Mouse (Mus musculus) forebrain, embryonic 15.5 days (tissue): ENCODE measurements around the gene Lzts2. TPM values are rescaled to one million over a fixed set of nuclear protein-coding genes. Genes with fewer than 3 reads are reported as not detected.
A peak's percentile ranks its signal among the peaks of the same experiment; 100 is the strongest.

Experiments used
- ATAC-seq: fragments of 200-750 bp; cut with Nextera tagmentation; replicated peaks from 2 replicates; pipeline ENCODE4 v1.8.0; 2017; ENCODE audit warnings: mild to moderate bottlenecking, moderate TSS enrichment, moderate library complexity
- H3K27ac ChIP-seq: fragments of 300-500 bp; sonication (generic); replicated peaks from 2 replicates; pipeline ENCODE4 v1.5.1; 2015; ENCODE audit warnings: mild to moderate bottlenecking, inconsistent platforms
- H3K27me3 ChIP-seq: fragments of 300-500 bp; sonication (generic); 2 replicates; pipeline ENCODE4 v1.6.1; 2015; ENCODE audit warnings: inconsistent platforms
- H3K36me3 ChIP-seq: fragments of 300-500 bp; sonication (generic); 2 replicates; pipeline ENCODE4 v1.6.1; 2015; ENCODE audit warnings: mild to moderate bottlenecking, inconsistent platforms
- H3K4me1 ChIP-seq: fragments of 300-500 bp; sonication (generic); 2 replicates; pipeline ENCODE4 v1.6.1; 2015; ENCODE audit warnings: inconsistent platforms
- H3K4me2 ChIP-seq: fragments of 300-500 bp; sonication (generic); replicated peaks from 2 replicates; pipeline ENCODE4 v1.6.1; 2015; ENCODE audit warnings: mild to moderate bottlenecking, inconsistent platforms
- H3K4me3 ChIP-seq: fragments of 300-500 bp; sonication (generic); 2 replicates; pipeline ENCODE4 v1.5.1; 2015; ENCODE audit warnings: mild to moderate bottlenecking, inconsistent platforms
- H3K9ac ChIP-seq: fragments of 300-500 bp; sonication (generic); replicated peaks from 2 replicates; pipeline ENCODE4 v1.6.1; 2015; ENCODE audit warnings: mild to moderate bottlenecking, inconsistent platforms
- H3K9me3 ChIP-seq: fragments of 300-500 bp; sonication (generic); 2 replicates; pipeline ENCODE4 v1.6.1; 2016; ENCODE audit warnings: inconsistent platforms
- WGBS: fragments of 180-500 bp; shearing (Covaris S2); methylation state at CpG from one replicate; pipeline ENCODE4 v1.1.7; 2015; ENCODE audit warnings: mixed read lengths; 5-methylcytosine and 5-hydroxymethylcytosine counted together
- polyA plus RNA-seq: library from polyadenylated mRNA; unstranded; fragments of >200 nt; fragmentation: Nextera tagmentation; extraction: Ambion mirVana; gene quantifications from 2 replicates; pipeline ENCODE4 v1.2.1, GENCODE M21; 2015

The Lzts2 gene
- polyA plus RNA-seq, 1 experiment from 2014 or later: 25.7 TPM

DNA sequence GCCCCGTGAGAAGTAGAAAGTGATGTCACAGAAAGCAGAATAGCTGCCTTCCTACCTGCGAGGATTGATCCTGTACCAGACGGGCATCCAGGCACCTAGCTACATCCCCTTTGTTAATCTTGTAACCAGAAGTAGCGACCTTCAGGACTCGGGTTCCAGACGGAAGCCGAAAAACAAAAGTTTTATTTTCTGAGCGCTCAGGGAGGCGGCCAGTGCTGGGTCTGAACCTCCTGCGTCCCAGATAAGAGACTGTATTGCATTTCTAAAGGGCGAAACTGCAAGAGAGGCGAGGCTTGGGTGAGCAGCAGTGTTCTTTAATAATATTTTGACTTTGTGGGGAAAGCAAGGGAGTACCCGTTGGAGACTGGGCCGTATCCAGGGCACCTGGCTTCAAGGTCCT is 44.6 kb downstream of the Lzts2 start:
- peak overlapping the region; percentile 53 for H3K4me3 ChIP-seq
- WGBS: 1% methylated on average over 14 of the region's 14 CpGs
- peaks cover 12% of the 10 kb centered on the region for H3K36me3 ChIP-seq
- H3K9me3 ChIP-seq: no peaks in the 10 kb centered on the region
- H3K4me1 ChIP-seq: peaks cover 24% of the 10 kb centered on the region
- peak overlapping the region; percentile 99 for H3K27ac ChIP-seq
- H3K27me3 ChIP-seq: 0 out of 2 replicates have a peak, but pooled peaks cover under 1% of the 10 kb centered on the region
- 0 out of 2 replicates have a peak, but pooled peaks have one; percentile 0 for ATAC-seq
- H3K4me2 ChIP-seq: peak overlapping the region; percentile 68
- peak overlapping the region; percentile 78 for H3K9ac ChIP-seq

DNA sequence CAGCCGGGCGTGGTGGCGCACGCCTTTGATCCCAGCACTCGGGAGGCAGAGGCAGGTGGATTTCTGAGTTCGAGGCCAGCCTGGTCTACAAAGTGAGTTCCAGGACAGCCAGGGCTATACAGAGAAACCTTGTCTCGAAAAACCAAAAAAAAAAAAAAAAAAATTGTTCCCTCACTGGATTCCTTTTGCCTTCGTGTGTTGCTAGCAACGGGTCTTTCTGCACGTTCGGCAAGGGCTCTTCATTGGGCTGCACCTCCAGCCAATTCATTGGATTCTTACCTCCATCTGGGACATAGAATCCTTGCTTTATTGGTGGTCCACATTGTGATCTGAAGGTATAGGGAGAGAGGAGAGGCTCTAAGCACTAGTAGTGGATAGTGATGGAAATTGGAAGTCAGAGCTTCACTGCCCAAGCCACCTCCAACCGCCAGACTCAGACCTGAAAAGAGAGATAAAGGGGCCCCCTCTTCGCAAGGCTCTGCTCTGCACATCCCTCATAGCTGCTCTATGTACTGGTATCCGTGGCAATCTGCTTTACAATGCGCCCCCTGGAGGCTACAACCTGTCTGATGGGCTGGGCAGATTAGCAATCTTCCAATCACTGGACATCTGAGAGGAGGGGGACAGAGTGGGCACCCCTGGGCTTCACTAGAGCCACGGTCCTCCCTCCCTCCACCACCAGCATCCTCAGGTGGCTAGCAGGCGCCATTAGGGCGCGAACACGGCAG is 49.5 kb downstream of the Lzts2 start:
- Histone ChIP-seq H3K27ac (no peak overlapping the region), H3K4me3 (no peak overlapping the region; the same call in 1 of the 2 replicates), H3K27me3 (peaks cover 46% of the 10 kb centered on the region), H3K4me2 (peak overlapping the region; percentile 22; the same call in 1 of the 2 replicates), H3K9ac (0 out of 2 replicates have a peak overlapping the region, but pooled peaks have one; percentile 9), H3K9me3 (no peaks in the 10 kb centered on the region), H3K4me1 (peaks cover 14% of the 10 kb centered on the region), H3K36me3 (no peaks in the 10 kb centered on the region)
- peak; percentile 58; the same call in 1 of the 2 replicates for ATAC-seq
- WGBS: 42% methylated on average over 20 of the region's 20 CpGs

DNA sequence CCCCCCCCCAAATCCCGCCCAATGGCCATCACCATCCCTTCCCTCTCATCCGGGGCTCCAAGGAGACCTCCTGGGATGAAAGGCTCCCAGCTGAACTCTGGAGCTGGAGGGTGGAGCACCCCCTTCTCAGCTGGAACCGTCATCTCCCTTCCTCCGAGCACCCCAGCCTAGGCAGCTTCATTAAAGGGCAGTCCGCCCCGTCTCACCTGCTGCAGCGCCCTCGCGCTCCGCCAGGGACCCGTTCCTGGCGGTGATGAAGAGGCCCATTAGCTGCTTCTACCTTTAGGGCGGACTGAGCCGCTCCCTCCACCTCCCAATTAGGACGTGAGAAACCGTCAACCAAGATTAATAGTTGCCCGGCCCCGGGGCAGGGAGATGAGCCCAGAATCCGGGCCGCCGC is 51.0 kb downstream of the Lzts2 start:
- Histone ChIP-seq H3K9ac (no peak overlapping the region), H3K4me2 (no peak overlapping the region), H3K9me3 (no peaks in the 10 kb centered on the region), H3K27ac (no peak overlapping the region), H3K27me3 (peaks cover 56% of the 10 kb centered on the region), H3K4me1 (0 out of 2 replicates have a peak, but pooled peaks cover 6% of the 10 kb centered on the region), H3K36me3 (no peaks in the 10 kb centered on the region), H3K4me3 (no peak overlapping the region)
- no peak for ATAC-seq
- WGBS: 5% methylated on average over 21 of the region's 21 CpGs

DNA sequence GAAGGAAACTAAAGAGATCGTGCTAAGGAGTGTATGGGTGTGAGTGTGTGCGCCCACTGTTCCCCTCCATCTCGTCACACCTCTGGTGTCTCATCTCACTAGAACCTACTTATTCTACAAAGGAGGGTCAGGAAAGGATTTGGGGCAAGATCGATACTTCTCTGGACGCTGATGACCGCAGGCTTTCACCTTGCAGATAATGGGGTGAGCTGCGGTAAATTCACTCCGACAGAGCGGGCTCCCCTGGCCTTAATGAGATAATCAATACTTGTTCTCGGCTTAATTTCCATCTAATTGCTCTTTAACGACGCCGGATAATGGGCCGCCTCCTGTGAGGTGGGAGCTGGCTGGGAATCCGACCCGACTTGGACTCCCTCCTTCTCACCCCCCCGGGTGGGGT is 53.0 kb downstream of the Lzts2 start:
- WGBS: 6% methylated on average over 17 of the region's 17 CpGs
- Histone ChIP-seq H3K36me3 (no peaks in the 10 kb centered on the region), H3K27me3 (peaks cover 56% of the 10 kb centered on the region), H3K4me1 (0 out of 2 replicates have a peak, but pooled peaks cover 6% of the 10 kb centered on the region), H3K9me3 (no peaks in the 10 kb centered on the region), H3K27ac (no peak overlapping the region), H3K4me2 (no peak overlapping the region), H3K4me3 (no peak overlapping the region), H3K9ac (no peak overlapping the region)
- ATAC-seq: no peak

DNA sequence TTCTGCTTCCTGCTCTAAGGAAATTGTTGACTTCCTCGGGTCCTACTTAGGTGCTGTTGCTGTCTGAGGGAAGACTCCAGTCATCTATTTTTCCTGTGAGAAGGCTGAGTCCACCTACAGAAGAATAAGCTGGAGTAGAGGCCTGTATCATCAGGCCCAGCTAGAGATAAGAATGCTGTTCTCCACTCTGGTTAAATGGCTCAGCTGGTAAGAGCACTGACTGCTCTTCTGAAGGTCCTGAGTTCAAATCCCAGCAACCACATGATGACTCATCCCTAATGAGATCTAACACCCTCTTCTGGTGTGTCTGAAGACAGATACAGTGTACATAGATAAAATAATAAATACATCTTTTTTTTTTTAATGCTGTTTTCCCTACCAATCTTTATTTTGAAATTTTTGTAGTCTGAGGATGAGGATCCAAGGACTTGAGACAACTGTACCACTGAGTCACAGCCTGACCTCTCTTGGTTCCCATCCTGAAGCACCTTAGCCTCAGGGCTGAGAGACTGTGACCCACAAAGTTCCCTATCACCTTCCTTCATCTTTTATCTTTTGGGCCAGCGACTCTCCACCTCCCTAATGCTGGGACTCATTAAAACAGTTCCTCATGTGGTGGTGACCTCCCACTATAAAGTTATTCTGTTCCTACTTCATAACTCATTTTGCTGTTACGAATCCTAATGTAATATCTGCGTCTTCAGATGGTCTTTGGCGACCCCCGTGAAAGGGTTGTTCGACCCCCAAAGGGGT is 53.7 kb downstream of the Lzts2 start:
- no peak overlapping the region for H3K27ac ChIP-seq
- H3K9me3 ChIP-seq: no peaks in the 10 kb centered on the region
- no peaks in the 10 kb centered on the region for H3K36me3 ChIP-seq
- H3K9ac ChIP-seq: no peak overlapping the region
- H3K27me3 ChIP-seq: peaks cover 56% of the 10 kb centered on the region
- WGBS: 78% methylated on average over 7 of the region's 7 CpGs
- H3K4me1 ChIP-seq: 0 out of 2 replicates have a peak, but pooled peaks cover 6% of the 10 kb centered on the region
- no peak overlapping the region for H3K4me3 ChIP-seq
- H3K4me2 ChIP-seq: no peak overlapping the region
- ATAC-seq: no peak

DNA sequence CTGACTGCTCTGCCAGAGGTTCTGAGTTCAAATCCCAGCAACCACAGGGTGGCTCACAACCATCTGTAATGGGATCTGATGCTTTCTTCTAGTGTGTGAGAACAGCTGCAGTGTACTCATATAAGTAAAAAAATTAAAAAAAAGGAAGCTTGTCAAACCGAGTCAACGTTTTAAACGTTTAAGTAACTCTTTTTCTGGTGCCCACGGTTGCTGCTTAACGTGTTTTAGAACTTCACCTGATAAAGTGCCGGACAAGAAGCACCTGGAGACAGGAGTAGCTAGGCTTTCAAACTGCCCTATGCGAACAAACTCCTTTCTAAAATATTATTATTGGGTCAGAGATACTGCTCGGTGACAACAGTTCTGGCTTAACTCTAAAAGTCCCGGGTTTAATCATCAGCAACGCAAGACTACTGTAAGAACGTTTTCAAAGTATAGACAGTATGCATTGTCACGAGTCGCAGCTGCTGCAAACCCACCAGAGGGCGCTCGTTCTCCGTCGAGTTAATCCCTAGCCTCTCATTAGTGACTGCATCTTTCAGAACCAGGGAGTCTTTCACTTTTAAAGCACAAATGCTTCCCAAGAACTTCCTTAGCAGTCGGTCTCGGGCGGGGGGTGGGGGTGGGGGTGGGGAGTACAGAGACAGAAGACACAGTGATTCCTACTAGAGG is 59.8 kb downstream of the Lzts2 start:
- Histone ChIP-seq H3K27me3 (peaks cover 47% of the 10 kb centered on the region), H3K36me3 (no peaks in the 10 kb centered on the region), H3K9me3 (no peaks in the 10 kb centered on the region), H3K4me3 (peak overlapping the region; percentile 70), H3K4me1 (peaks cover 31% of the 10 kb centered on the region), H3K27ac (peak overlapping the region; percentile 94), H3K4me2 (peak overlapping the region; percentile 99), H3K9ac (peak overlapping the region; percentile 86)
- WGBS: 7% methylated on average over 20 of the region's 20 CpGs
- ATAC-seq: peak; percentile 50; the same call in 1 of the 2 replicates

DNA sequence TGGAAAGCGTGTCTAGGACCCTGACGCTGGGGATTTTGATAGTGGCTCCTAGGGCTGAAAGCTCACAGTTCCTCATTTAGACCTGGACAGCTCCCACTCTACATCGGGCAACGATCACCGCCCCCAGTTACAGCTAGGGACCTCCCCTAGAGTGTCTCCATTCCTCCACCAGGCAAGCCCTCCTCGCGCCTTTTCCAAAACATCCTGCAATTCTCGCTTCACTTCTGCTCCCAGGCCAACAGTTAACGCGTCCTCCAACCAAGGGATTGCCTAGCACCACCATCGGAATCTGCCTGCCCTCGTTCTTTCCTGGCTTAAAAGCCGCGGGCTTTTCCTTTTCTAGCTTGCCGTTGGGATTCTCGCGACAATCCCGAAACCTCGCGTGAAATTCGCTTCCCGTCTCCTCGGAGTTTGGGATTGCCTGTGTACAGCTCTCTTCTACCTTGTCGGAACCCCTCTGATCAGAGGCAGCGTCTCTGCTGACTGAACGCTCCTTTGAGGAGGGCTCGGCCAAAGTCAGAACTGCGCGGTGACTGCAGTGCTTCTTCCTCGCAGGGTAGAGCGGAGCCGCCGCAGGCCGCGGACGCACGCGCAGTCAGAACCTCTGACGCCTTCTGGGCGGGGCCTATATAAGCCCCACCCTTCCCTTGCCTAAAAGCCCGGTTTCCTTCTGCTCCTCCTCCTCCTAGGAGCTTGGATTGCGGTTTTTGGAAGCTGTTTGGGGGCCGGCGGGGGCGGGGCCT is 60.5 kb downstream of the Lzts2 start, which contains the start of gene Kazald1:
TSS of gene Kazald1 (plus strand) at position 662 of the 743 bp plus-strand sequence.
- Histone ChIP-seq H3K36me3 (no peaks in the 10 kb centered on the region), H3K27ac (peak within 1 kb of the TSS; percentile 94), H3K27me3 (peaks cover 49% of the 10 kb centered on the region), H3K4me2 (peak within 1 kb of the TSS; percentile 99), H3K4me1 (peaks cover 37% of the 10 kb centered on the region), H3K9me3 (no peaks in the 10 kb centered on the region), H3K4me3 (peak within 1 kb of the TSS; percentile 70), H3K9ac (peak within 1 kb of the TSS; percentile 86)
- under 1% methylated on average over 45 of the region's 45 CpGs for WGBS
- peak; percentile 90 for ATAC-seq

DNA sequence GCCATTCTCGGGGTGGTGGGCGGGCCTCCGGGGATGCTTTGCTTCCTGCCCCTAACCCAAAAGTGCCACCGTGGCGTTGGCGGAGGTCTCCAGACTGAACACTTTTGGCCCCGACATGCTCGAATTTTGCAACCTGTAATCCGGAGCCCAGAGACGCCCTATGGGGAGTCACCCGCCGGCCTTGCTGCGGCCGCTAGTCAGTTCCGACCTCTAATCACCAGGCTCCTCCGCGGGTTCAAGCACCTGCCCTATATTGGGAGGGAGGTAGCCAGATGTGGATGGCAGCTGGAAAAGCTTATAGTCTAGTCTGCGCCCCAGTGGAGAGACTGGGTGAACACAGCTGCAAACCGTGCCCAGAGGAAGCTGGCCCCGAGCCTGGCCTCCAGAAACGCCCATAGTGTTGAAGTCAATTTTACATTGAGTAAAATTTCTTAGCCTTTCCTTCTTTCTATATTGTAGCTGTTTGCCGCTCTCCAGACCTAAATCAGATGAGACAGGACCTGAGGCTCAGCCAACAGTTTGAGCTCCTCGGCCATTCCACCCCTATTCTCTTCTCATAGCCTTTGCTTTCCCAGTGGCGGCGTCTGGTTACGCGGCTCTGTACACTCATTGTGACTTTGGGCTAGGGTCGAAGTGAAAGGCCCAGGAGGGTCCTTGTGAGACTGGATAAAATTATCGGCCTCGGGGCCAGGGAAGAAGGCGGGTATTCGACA is 61.3 kb downstream of the Lzts2 start:
- H3K4me1 ChIP-seq: peaks cover 45% of the 10 kb centered on the region
- peak; percentile 57; the same call in 1 of the 2 replicates for ATAC-seq
- peak overlapping the region; percentile 70 for H3K4me3 ChIP-seq
- H3K4me2 ChIP-seq: peak overlapping the region; percentile 99
- H3K9me3 ChIP-seq: no peaks in the 10 kb centered on the region
- under 1% methylated on average over 32 of the region's 32 CpGs for WGBS
- peak overlapping the region; percentile 94 for H3K27ac ChIP-seq
- H3K27me3 ChIP-seq: peaks cover 51% of the 10 kb centered on the region
- no peaks in the 10 kb centered on the region for H3K36me3 ChIP-seq
- peak overlapping the region; percentile 86 for H3K9ac ChIP-seq

DNA sequence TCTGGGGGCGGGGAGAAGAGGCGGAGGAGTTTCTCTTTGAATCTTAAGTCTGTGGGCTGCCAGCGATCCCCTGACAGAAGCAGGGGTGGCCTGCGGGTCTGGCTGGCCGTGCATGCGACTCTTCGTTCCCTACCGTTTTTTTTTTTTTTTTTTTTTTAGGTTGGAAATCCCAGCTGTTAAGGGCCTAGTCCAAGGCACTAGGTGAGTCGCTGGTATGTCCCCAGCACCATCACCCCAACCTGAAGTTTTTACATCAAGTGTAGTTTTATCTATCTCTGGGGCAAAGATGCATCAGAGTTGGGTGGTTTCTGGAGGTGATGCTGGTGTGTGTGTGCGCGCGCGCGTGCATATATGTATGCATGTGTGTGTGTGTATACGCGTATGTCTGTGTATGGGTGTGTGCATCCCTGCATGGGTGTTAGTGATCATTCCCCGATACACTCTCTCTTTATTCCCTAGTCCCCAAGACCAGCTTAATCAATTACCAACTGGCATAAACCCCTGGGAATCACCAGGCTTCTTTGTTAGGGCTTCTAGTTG is 61.9 kb downstream of the Lzts2 start:
- Histone ChIP-seq H3K4me3 (peak overlapping the region; percentile 70), H3K36me3 (no peaks in the 10 kb centered on the region), H3K9me3 (no peaks in the 10 kb centered on the region), H3K27ac (no peak overlapping the region), H3K4me2 (peak overlapping the region; percentile 99), H3K4me1 (peaks cover 51% of the 10 kb centered on the region), H3K9ac (0 out of 2 replicates have a peak overlapping the region, but pooled peaks have one; percentile 86), H3K27me3 (peaks cover 57% of the 10 kb centered on the region)
- ATAC-seq: no peak
- 9% methylated on average over 17 of the region's 17 CpGs for WGBS
